Mouse (Mus musculus) liver, embryonic 16.5 days (tissue): ENCODE results near the gene Paf1. TPM values are rescaled to one million over a fixed set of nuclear protein-coding genes. Genes with fewer than 3 reads are reported as not detected.
A peak's percentile ranks its signal among the peaks of the same experiment; 100 is the strongest.

Experiments used
- ATAC-seq: fragments of 200-750 bp; cut with Nextera tagmentation; 2 replicates; pipeline ENCODE4 v1.8.0; 2017; ENCODE audit warnings: low read depth, mild to moderate bottlenecking, moderate number of reproducible peaks, moderate library complexity
- H3K27ac ChIP-seq: fragments of 300-500 bp; sonication (generic); 2 replicates; pipeline ENCODE4 v1.5.1; 2014; ENCODE audit warnings: mild to moderate bottlenecking, low read length
- H3K27me3 ChIP-seq: fragments of 300-500 bp; sonication (generic); 2 replicates; pipeline ENCODE4 v1.6.1; 2014; ENCODE audit warnings: low read depth, low read length, mixed read lengths; ENCODE audit not compliant: control insufficient read depth, insufficient read depth
- H3K36me3 ChIP-seq: fragments of 300-500 bp; sonication (generic); 2 replicates; pipeline ENCODE4 v1.6.1; 2014; ENCODE audit warnings: mild to moderate bottlenecking; ENCODE audit not compliant: control insufficient read depth, insufficient read depth
- H3K4me1 ChIP-seq: fragments of 300-500 bp; sonication (generic); 2 replicates; pipeline ENCODE4 v1.6.1; 2014; ENCODE audit warnings: low read depth, low read length, mixed read lengths; ENCODE audit not compliant: control insufficient read depth
- H3K4me2 ChIP-seq: fragments of 300-500 bp; sonication (generic); 2 replicates; pipeline ENCODE4 v1.6.1; 2014; ENCODE audit warnings: low read depth, low read length, mixed read lengths
- H3K4me3 ChIP-seq: fragments of 300-500 bp; sonication (generic); 2 replicates; pipeline ENCODE4 v1.5.1; 2014; ENCODE audit warnings: low read depth, mild to moderate bottlenecking, low read length
- H3K9ac ChIP-seq: fragments of 300-500 bp; sonication (generic); 2 replicates; pipeline ENCODE4 v1.6.1; 2014; ENCODE audit warnings: low read depth, low read length
- H3K9me3 ChIP-seq: fragments of 300-500 bp; sonication (generic); replicated peaks from 2 replicates; pipeline ENCODE4 v1.6.1; 2016; ENCODE audit warnings: low read length; ENCODE audit not compliant: control insufficient read depth
- WGBS: fragments of 180-500 bp; shearing (Covaris S2); extraction: QIAGEN DNeasy Blood & Tissue Kit; methylation state at CpG from one replicate; pipeline ENCODE4 v1.1.7; 2014; ENCODE audit not compliant: insufficient replicate concordance; 5-methylcytosine and 5-hydroxymethylcytosine counted together
- polyA plus RNA-seq: library from polyadenylated mRNA; unstranded; fragments of >200 nt; fragmentation: Nextera tagmentation; extraction: Ambion mirVana; gene quantifications from 2 replicates; pipeline ENCODE4 v1.2.1, GENCODE M21; 2015

Paf1 gene
- polyA plus RNA-seq, result 24.7 and 25.8 TPM in 2 replicates

- Histone ChIP-seq H3K4me2 (peak within 1 kb of the TSS; percentile 94), H3K9me3 (no peaks in the 10 kb centered on the region), H3K27me3 (no peaks in the 10 kb centered on the region), H3K36me3 (peaks cover 32% of the 10 kb centered on the region), H3K4me1 (peaks cover 14% of the 10 kb centered on the region), H3K27ac (peak within 1 kb of the TSS; percentile 71), H3K9ac (peak within 1 kb of the TSS; percentile 81), H3K4me3 (peak within 1 kb of the TSS; percentile 82)
- WGBS, result under 1% methylated on average over 58 of the region's 58 CpGs
- ATAC-seq, result peak; percentile 97
Observed at GRCm38 (mm10) chr7:28392429-28393271, at the start of gene Paf1, which contains the start of gene Med29. TSS of gene Paf1 (plus strand) at chr7:28392951. TSS of gene Med29 (minus strand) at chr7:28392708.

GRCm38 (mm10) chr7:28344637-28345036, 48.1 kb upstream of the Paf1 start:
- Histone ChIP-seq H3K4me1 (peaks cover 14% of the 10 kb centered on the region), H3K4me2 (no peak overlapping the region), H3K36me3 (no peaks in the 10 kb centered on the region), H3K9ac (no peak overlapping the region), H3K9me3 (no peaks in the 10 kb centered on the region), H3K4me3 (no peak overlapping the region), H3K27ac (no peak overlapping the region), H3K27me3 (no peaks in the 10 kb centered on the region)
- 5% methylated on average over 4 of the region's 4 CpGs for WGBS
- no peak for ATAC-seq

GRCm38 (mm10) chr7:28347746-28348145, 45.0 kb upstream of the Paf1 start:
- H3K9ac ChIP-seq, result no peak overlapping the region

GRCm38 (mm10) chr7:28348601-28349000, 44.1 kb upstream of the Paf1 start:
- H3K27ac ChIP-seq, result peak overlapping the region; percentile 67; the same call in 1 of the 2 replicates
- H3K36me3 ChIP-seq, result peaks cover 17% of the 10 kb centered on the region
- H3K4me2 ChIP-seq, result no peak overlapping the region
- 75% methylated on average over 7 of the region's 7 CpGs for WGBS
- H3K9me3 ChIP-seq, result no peaks in the 10 kb centered on the region
- H3K4me3 ChIP-seq, result no peak overlapping the region
- H3K4me1 ChIP-seq, result peaks cover 27% of the 10 kb centered on the region
- no peak for ATAC-seq
- no peaks in the 10 kb centered on the region for H3K27me3 ChIP-seq
- no peak overlapping the region for H3K9ac ChIP-seq

More at GRCm38 (mm10) chr7:28347746-28348145, 45.0 kb upstream of the Paf1 start:
- 0 out of 2 replicates have a peak, but pooled peaks have one; percentile 25 for ATAC-seq
- no peak overlapping the region for H3K4me2 ChIP-seq
- H3K27me3 ChIP-seq, result no peaks in the 10 kb centered on the region
- no peaks in the 10 kb centered on the region for H3K9me3 ChIP-seq
- peaks cover 21% of the 10 kb centered on the region for H3K4me1 ChIP-seq
- peaks cover 8% of the 10 kb centered on the region for H3K36me3 ChIP-seq
- WGBS, result 60% methylated on average over 3 of the region's 3 CpGs
- peak overlapping the region; percentile 67 for H3K27ac ChIP-seq
- no peak overlapping the region for H3K4me3 ChIP-seq

GRCm38 (mm10) chr7:28350155-28350883, 42.4 kb upstream of the Paf1 start, which contains the start of gene Rps16:
TSS of gene Rps16 (plus strand) at chr7:28350652.
- peak; percentile 94 for ATAC-seq
- Histone ChIP-seq H3K27me3 (no peaks in the 10 kb centered on the region), H3K9ac (peak within 1 kb of the TSS; percentile 95), H3K4me3 (peak within 1 kb of the TSS; percentile 89), H3K27ac (peak within 1 kb of the TSS; percentile 73), H3K36me3 (peaks cover 25% of the 10 kb centered on the region), H3K9me3 (no peaks in the 10 kb centered on the region), H3K4me2 (peak within 1 kb of the TSS; percentile 87), H3K4me1 (peaks cover 27% of the 10 kb centered on the region)
- 2% methylated on average over 50 of the region's 50 CpGs for WGBS

- Histone ChIP-seq H3K27me3 (no peaks in the 10 kb centered on the region), H3K27ac (peak overlapping the region; percentile 73), H3K4me1 (peaks cover 30% of the 10 kb centered on the region), H3K4me3 (peak overlapping the region; percentile 89), H3K9me3 (no peaks in the 10 kb centered on the region), H3K9ac (peak overlapping the region; percentile 95), H3K36me3 (peaks cover 25% of the 10 kb centered on the region), H3K4me2 (peak overlapping the region; percentile 87)
- 7% methylated on average over 4 of the region's 4 CpGs for WGBS
- ATAC-seq, result no peak
Observed at GRCm38 (mm10) chr7:28351676-28352191, 41.0 kb upstream of the Paf1 start.

- Histone ChIP-seq H3K27ac (no peak overlapping the region), H3K4me1 (peaks cover 40% of the 10 kb centered on the region), H3K9me3 (no peaks in the 10 kb centered on the region), H3K36me3 (peaks cover 25% of the 10 kb centered on the region), H3K9ac (no peak overlapping the region), H3K27me3 (no peaks in the 10 kb centered on the region), H3K4me3 (no peak overlapping the region), H3K4me2 (no peak overlapping the region)
- WGBS, result 91% methylated on average over 2 of the region's 2 CpGs
- ATAC-seq, result no peak
Observed at GRCm38 (mm10) chr7:28353267-28353666, 39.5 kb upstream of the Paf1 start.

- peaks cover 40% of the 10 kb centered on the region for H3K4me1 ChIP-seq
- 69% methylated on average over 3 of the region's 3 CpGs for WGBS
- no peak overlapping the region for H3K9ac ChIP-seq
- peaks cover 25% of the 10 kb centered on the region for H3K36me3 ChIP-seq
- no peak overlapping the region for H3K27ac ChIP-seq
- ATAC-seq, result no peak
- no peak overlapping the region for H3K4me3 ChIP-seq
- H3K9me3 ChIP-seq, result no peaks in the 10 kb centered on the region
- H3K27me3 ChIP-seq, result no peaks in the 10 kb centered on the region
- no peak overlapping the region for H3K4me2 ChIP-seq
Observed at GRCm38 (mm10) chr7:28354113-28354581, 38.6 kb upstream of the Paf1 start.
